Mouse (Mus musculus): ENCODE measurements around the gene Tymp. TPM values are rescaled to one million over a fixed set of nuclear protein-coding genes. Genes with fewer than 3 reads are reported as not detected.

Tymp gene
- total RNA-seq (2015) = 0.10 and 0.17 TPM in 2 replicates
- total RNA-seq (2017) = 0.42 and 0.71 TPM in 2 replicates

- ATAC-seq (replicated peaks; ENCODE audit: poor library complexity) = no peak
Observed at GRCm38 (mm10) chr15:89376957-89377356, at the start of gene Tymp. Tymp (minus strand) TSS chr15:89377039.

DNA sequence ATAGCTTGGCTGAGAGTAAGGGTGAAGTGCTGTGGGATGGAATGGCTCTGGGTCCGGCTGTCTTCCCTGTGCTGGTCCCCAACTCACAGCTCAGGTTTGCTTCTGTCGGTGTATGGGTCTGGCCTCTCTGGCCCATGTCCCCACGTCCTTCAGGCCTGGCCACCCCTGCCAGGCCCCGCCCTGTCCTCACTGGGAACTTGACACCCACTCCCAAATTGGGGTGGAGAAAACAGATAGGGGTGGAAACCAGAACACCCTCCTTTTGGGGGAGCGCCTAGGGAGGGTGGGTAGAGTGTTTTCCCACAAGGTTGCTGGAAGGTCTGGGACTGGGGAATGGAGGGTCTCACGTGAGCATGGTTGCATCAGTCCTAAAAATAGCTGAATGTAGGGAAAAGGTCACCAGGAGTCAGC lies 48.9 kb upstream of the Tymp start, which contains the start of gene Cpt1b:
TSS of gene Cpt1b (minus strand) at position 153 of the 411 bp plus-strand sequence.
- ATAC-seq (replicated peaks; ENCODE audit: poor library complexity) = no peak

- ATAC-seq (replicated peaks; ENCODE audit: poor library complexity) = no peak
Observed at GRCm38 (mm10) chr15:89424621-89425020, 47.8 kb upstream of the Tymp start.

DNA sequence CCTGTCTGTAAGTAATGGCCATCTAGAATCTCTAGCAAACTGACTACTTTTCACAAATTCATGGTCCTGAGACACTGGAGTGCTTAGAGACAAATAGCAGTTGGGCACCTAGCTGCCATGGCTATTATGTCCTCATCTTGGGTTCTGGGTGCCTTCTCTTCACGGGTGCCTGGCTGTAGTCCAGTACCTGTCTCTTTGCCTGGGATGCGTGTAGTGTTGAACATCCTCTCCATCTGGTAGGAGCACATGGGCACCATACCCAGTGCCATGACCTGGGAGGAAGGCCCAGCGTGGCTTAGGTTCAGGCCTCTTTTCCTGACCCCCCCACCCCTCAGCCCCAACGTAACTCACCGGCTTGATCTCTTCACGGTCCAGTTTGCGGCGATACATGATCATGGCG lies 45.1 kb upstream of the Tymp start:
- ATAC-seq (replicated peaks; ENCODE audit: poor library complexity) = no peak

DNA sequence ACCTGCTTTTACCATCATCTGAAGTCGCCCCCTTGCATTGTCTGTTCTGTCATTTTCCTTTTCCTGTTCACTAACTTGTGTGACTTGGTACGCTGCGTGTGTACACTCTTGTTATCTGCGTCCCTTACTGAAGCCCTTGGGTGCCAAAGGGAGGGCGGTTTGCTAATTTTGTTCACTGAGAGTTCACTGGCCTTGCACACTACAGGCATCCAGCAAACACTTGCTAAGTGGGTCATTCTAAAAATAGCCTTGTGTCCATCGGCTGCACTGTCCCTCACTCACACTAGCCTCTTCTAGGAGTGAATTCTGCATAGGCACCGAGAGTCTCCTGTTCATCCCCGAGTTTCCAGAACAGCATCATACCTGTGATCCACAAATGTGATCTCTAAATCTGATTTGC lies 38.4 kb upstream of the Tymp start:
- ATAC-seq (replicated peaks; ENCODE audit: poor library complexity) = no peak

GRCm38 (mm10) chr15:89410118-89410517 lies 33.3 kb upstream of the Tymp start, which contains the start of gene Syce3:
Syce3 (minus strand) TSS chr15:89410503.
- ATAC-seq (replicated peaks; ENCODE audit: poor library complexity) = no peak

DNA sequence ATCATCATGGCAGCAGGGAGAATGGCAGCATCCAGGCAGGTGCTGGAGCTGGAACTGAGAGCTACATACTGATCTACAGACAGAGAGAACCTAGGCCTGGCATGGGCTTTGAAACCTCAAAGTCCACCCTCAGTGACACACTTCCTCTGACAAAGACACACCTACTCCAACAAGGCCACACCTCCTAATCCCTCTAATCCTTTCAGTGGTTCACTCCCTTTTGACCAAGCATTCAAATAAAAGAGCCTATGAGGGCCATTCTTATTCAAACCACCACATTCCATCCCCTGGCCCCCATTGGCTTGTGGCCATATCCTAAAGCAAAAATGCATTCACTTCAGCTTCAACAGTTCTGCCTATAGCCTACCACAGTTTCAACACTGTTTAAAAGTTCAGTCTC lies 29.9 kb upstream of the Tymp start:
- no peak for ATAC-seq (replicated peaks; ENCODE audit: poor library complexity)

- ATAC-seq (replicated peaks; ENCODE audit: poor library complexity) = no peak
Observed at GRCm38 (mm10) chr15:89404831-89405623, 28.2 kb upstream of the Tymp start.

DNA sequence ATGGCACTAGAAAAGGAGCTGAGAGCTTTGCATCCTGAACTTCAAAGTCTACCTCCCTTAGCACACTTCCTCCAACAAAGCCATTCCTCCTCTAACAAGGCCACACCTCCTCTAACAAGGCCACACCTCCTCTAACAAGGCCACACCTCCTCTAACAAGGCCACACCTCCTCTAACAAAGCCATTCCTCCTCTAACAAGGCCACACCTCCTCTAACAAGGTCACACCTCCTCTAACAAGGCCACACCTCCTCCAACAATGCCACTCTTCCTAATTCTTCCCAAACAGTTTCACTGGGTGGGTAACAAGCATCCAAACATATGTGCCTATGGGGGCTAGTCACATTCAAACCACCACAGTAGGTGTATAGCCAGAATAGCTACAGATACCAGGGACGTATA lies 25.6 kb upstream of the Tymp start:
- ATAC-seq (replicated peaks; ENCODE audit: poor library complexity) = no peak

DNA sequence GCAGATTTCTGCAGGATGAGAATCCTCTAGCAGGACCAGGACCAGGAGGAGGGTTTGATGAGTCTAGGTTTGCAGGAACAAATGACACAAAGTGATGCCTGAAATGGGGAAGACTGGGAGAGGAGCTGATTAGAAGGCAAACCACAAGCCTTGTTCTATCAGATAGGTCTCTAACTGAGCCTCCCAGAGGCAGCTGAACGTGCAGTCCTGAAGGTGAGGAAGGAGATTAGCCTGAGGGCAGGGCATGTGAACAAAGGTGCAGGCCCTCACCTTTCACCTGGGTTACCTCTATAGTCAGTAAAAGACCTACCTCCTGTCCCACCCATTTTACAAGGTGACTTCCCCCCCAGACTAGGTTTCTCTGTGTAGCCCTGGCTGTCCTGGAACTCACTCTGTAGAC lies 22.9 kb upstream of the Tymp start:
- ATAC-seq (replicated peaks; ENCODE audit: poor library complexity) = no peak

- no peak for ATAC-seq (replicated peaks; ENCODE audit: poor library complexity)
Observed at GRCm38 (mm10) chr15:89398146-89398545, 21.3 kb upstream of the Tymp start.

- no peak for ATAC-seq (replicated peaks; ENCODE audit: poor library complexity)
Observed at GRCm38 (mm10) chr15:89396883-89397282, 20.0 kb upstream of the Tymp start.

DNA sequence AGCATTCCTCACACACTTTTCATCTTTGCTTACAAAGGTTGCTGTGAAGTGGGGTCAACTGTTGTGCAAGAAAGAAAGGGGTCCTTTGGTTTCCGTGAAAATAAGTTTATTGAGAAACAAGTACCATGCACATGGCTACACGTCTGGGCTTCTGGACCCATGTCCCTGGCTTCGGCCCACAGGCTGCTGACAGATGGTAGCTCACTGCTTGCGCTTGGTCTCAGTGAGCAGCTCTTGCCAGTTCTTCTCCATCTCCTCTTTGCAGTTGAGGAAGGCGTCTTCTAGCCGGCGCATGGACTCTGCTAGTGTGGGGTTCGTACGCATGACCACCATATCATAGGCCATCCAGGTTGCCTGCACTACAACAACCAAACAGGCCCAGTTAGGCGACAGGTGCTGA lies 13.2 kb upstream of the Tymp start:
- ATAC-seq (replicated peaks; ENCODE audit: poor library complexity) = no peak

DNA sequence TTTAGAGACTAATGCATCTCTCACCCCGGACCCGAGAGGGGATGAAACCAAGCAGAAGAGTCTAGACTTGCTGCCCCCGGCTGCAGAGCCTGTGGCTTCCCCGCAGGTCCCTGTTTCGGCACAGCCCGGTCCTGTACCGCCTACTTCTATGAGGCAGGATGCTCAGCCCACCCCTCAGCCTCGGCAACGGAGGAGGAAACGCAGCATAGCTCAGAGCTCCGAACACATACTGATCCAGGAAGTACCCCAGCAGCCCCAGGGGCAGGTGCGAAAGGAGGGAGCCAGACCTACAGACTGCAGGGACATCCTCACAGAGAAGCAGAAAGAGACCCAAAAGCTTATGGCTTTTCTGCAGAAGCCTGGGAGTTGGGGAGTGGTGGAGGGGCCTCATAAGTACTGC lies 10.3 kb upstream of the Tymp start:
- peak; percentile 36 for ATAC-seq (replicated peaks; ENCODE audit: poor library complexity)

DNA sequence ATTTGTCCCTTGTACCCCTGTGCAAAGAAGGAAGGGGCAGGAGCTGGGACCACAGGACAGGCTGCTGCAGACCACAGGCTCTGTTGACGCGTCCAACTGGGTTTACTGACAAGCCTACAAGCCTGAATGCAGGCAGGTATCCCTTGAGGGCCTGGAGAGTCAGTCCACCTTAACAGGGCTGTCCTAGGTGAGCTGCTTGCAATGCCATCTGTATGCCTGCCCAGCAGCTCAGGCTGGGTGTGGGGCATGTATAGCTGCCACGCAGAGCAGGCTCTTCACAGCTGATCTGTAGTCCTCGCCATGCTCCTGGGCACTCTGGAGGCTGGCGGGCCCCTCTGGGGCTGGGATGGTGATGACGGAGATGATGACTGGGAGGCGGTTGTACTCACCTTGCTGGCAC lies 7.8 kb upstream of the Tymp start, which contains the start of gene Klhdc7b:
TSS of gene Klhdc7b (plus strand) at position 301 of the 400 bp plus-strand sequence.
- ATAC-seq (replicated peaks; ENCODE audit: poor library complexity) = no peak

- ATAC-seq (replicated peaks; ENCODE audit: poor library complexity) = peak; percentile 73
Observed at GRCm38 (mm10) chr15:89379429-89379828, 2.6 kb upstream of the Tymp start.

DNA sequence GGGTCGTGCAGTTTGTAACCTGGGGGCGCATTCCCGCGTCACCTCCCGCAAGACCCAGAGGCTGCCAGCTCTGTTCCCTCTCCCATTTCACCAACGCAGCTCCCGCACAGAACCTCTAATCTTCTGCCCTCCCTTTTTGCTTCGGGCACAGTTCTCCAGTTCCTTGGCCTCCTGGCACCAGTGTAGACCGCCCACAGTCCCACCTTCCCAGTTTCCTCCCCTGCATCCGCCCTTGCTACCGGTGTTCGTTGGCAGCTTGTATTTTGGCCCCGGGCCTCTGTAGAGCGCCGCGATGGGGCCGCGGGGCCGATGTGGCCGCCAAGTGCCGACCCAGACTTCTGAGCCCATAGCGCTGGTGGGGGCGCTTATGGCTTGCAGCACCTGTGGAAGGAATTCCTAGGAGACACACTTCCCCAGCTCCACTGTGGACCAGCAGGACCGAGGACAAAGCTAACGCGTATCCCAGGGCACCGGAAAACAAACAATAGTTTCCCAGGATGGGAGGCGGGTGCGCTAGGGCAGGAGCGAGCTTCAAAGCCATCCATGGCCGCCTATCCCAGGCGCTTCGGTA lies 2.1 kb upstream of the Tymp start, which contains the start of gene Odf3b:
TSS of gene Odf3b (minus strand) at position 452 of the 571 bp plus-strand sequence.
- ATAC-seq (replicated peaks; ENCODE audit: poor library complexity) = peak; percentile 22

- ATAC-seq (replicated peaks; ENCODE audit: poor library complexity) = peak; percentile 5
Observed at GRCm38 (mm10) chr15:89377938-89378828, 1.3 kb upstream of the Tymp start.

- ATAC-seq (replicated peaks; ENCODE audit: poor library complexity) = no peak
Observed at GRCm38 (mm10) chr15:89377362-89377761, 523 bp upstream of the Tymp start.

GRCm38 (mm10) chr15:89376040-89376439 lies 799 bp downstream of the Tymp start:
- no peak for ATAC-seq (replicated peaks; ENCODE audit: poor library complexity)

Measured in megakaryocyte progenitor cell, adult 5-6 weeks (primary cell).